Mouse (Mus musculus): ENCODE measurements around the gene Arg1. TPM values are rescaled to one million over a fixed set of nuclear protein-coding genes. Genes with fewer than 3 reads are reported as not detected.

The Arg1 gene
- polyA plus RNA-seq, 1 experiment from 2014 or later, result 3.4 TPM

DNA sequence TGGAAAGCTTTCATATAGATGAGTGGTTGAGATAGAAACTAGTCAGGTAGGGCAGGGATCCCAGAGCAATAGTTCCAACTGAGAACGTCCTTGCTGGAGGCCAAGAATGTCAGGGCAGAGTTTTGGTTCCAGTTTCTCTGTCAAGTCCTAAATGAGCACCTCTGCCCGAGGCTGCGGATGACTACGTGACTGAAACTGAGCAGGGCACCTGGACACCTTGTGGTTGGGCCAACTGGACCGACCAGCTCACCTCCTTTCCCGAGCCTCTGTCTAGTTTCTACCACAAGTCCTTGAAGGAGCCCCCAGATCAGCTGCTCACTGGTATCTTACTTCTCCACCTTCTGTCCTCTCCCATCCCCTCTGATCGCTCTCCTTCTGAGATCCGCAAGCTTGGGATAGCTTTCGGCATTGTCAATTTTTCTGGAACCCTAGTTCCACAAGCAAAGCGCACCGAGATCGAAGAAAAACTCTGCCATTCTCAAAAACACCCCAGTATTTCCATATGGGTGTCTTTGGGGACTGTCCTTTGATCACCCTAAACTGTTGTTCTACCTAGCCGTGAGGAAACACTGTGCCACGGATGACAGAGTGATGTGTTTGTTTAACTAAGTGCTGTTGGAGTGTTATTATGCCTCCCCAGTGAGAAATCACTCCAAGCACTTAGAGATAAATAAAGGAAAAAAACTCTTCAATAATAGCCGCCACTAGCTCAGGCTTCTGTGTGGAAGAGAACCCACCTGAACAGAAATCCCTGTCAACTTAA lies 31.2 kb upstream of the Arg1 start:
- no peak for ATAC-seq
- Histone ChIP-seq H3K9me3 (ENCODE audit: control insufficient read depth, low read length) (no peaks in the 10 kb centered on the region), H3K36me3 (ENCODE audit: control insufficient read depth, insufficient read depth, low read length) (no peaks in the 10 kb centered on the region), H3K9ac (ENCODE audit: low read depth, low read length) (no peak overlapping the region), H3K27me3 (replicated peaks; ENCODE audit: control insufficient read depth, insufficient read depth, low read length) (no peaks in the 10 kb centered on the region), H3K4me1 (ENCODE audit: control insufficient read depth, insufficient read depth, low read depth, low read length) (peaks cover 3% of the 10 kb centered on the region), H3K4me3 (ENCODE audit: low read length) (no peak overlapping the region), H3K27ac (ENCODE audit: low read depth, low read length) (no peak overlapping the region), H3K4me2 (ENCODE audit: low read length) (no peak overlapping the region)
- 79% methylated on average over 15 of the region's 15 CpGs for WGBS

DNA sequence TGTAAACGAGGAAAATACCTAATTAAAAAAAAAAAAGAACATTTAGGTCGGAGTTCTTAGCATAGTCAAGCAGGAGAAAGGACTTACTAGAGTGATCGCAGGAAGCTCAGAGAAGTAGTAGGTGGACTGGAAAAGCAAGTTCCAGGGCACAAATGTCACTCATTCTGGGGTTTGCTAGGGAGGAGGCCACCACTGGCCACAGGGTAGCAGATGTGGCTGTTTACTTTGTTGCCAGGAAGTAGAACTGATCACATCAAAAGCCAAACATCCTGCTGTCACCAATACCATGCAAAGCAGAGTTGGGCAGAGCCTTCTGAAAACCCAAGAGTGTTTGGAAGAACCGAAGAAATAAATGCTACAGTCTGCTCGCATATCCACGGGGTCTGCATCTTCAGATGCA lies 26.6 kb upstream of the Arg1 start:
- 81% methylated on average over 6 of the region's 6 CpGs for WGBS
- Histone ChIP-seq H3K9ac (ENCODE audit: low read depth, low read length) (no peak overlapping the region), H3K4me2 (ENCODE audit: low read length) (no peak overlapping the region), H3K4me3 (ENCODE audit: low read length) (no peak overlapping the region), H3K27me3 (replicated peaks; ENCODE audit: control insufficient read depth, insufficient read depth, low read length) (no peaks in the 10 kb centered on the region), H3K27ac (ENCODE audit: low read depth, low read length) (no peak overlapping the region), H3K9me3 (ENCODE audit: control insufficient read depth, low read length) (no peaks in the 10 kb centered on the region), H3K36me3 (ENCODE audit: control insufficient read depth, insufficient read depth, low read length) (no peaks in the 10 kb centered on the region), H3K4me1 (ENCODE audit: control insufficient read depth, insufficient read depth, low read depth, low read length) (no peaks in the 10 kb centered on the region; the same call in none of the 2 replicates)
- ATAC-seq, result no peak

DNA sequence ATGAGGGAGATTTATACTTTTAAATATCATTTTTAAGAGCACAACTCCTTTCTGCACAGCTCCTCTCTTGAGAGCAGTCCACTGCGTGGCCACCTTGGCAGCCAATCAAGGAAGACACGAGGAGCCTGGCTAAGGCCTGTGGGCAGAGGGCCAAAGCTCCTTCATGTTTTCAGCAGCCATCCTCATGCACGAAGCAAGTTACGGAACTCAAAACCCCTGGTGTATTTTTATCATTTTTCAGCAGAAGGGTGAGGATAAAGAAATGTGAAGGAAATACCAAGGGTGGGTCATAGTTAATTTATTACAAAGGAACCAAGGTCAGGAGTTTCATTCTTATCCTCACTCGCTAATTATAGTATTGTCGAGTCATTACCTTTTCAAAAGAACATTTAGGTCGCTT lies 25.3 kb upstream of the Arg1 start:
- Histone ChIP-seq H3K9me3 (ENCODE audit: control insufficient read depth, low read length) (no peaks in the 10 kb centered on the region), H3K4me1 (ENCODE audit: control insufficient read depth, insufficient read depth, low read depth, low read length) (no peaks in the 10 kb centered on the region), H3K4me3 (ENCODE audit: low read length) (no peak overlapping the region), H3K27ac (ENCODE audit: low read depth, low read length) (no peak overlapping the region), H3K4me2 (ENCODE audit: low read length) (no peak overlapping the region), H3K36me3 (ENCODE audit: control insufficient read depth, insufficient read depth, low read length) (no peaks in the 10 kb centered on the region), H3K27me3 (replicated peaks; ENCODE audit: control insufficient read depth, insufficient read depth, low read length) (no peaks in the 10 kb centered on the region), H3K9ac (ENCODE audit: low read depth, low read length) (no peak overlapping the region)
- 73% methylated on average over 7 of the region's 7 CpGs for WGBS
- ATAC-seq, result no peak

DNA sequence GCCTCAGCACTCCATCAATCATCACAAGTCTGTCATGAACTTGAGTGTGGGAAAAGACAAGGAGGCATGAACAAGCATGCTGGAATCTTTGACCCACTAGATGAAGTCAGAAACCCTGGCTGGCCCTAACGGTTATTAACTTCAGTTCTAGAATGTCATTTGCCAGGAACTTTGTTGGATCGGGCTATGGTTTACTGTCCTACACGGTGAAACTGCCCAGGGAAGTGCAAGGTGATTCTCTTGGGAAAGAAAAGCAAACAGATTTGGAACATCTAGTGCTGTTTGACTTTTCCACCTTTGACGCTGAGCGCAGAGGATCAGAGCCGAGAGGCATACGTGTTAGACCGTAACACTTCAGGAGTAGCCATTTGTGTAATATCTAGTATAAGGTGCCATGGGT lies 24.3 kb upstream of the Arg1 start:
- Histone ChIP-seq H3K27ac (ENCODE audit: low read depth, low read length) (no peak overlapping the region), H3K4me2 (ENCODE audit: low read length) (no peak overlapping the region), H3K9ac (ENCODE audit: low read depth, low read length) (no peak overlapping the region), H3K4me1 (ENCODE audit: control insufficient read depth, insufficient read depth, low read depth, low read length) (no peaks in the 10 kb centered on the region), H3K27me3 (replicated peaks; ENCODE audit: control insufficient read depth, insufficient read depth, low read length) (no peaks in the 10 kb centered on the region), H3K9me3 (ENCODE audit: control insufficient read depth, low read length) (no peaks in the 10 kb centered on the region), H3K4me3 (ENCODE audit: low read length) (no peak overlapping the region), H3K36me3 (ENCODE audit: control insufficient read depth, insufficient read depth, low read length) (no peaks in the 10 kb centered on the region)
- ATAC-seq, result no peak
- WGBS, result 89% methylated on average over 8 of the region's 8 CpGs

GRCm38 (mm10) chr10:24950223-24950622 lies 22.9 kb upstream of the Arg1 start:
- Histone ChIP-seq H3K36me3 (ENCODE audit: control insufficient read depth, insufficient read depth, low read length) (no peaks in the 10 kb centered on the region), H3K4me1 (ENCODE audit: control insufficient read depth, insufficient read depth, low read depth, low read length) (no peaks in the 10 kb centered on the region), H3K27me3 (replicated peaks; ENCODE audit: control insufficient read depth, insufficient read depth, low read length) (no peaks in the 10 kb centered on the region), H3K9ac (ENCODE audit: low read depth, low read length) (no peak overlapping the region), H3K9me3 (ENCODE audit: control insufficient read depth, low read length) (no peaks in the 10 kb centered on the region), H3K27ac (ENCODE audit: low read depth, low read length) (no peak overlapping the region), H3K4me2 (ENCODE audit: low read length) (no peak overlapping the region), H3K4me3 (ENCODE audit: low read length) (no peak overlapping the region)
- 78% methylated on average over 4 of the region's 4 CpGs for WGBS
- ATAC-seq, result no peak

GRCm38 (mm10) chr10:24948278-24948677 lies 21.0 kb upstream of the Arg1 start:
- H3K4me2 ChIP-seq (ENCODE audit: low read length), result no peak overlapping the region
- H3K27ac ChIP-seq (ENCODE audit: low read depth, low read length), result no peak overlapping the region
- 86% methylated on average over 8 of the region's 8 CpGs for WGBS
- ATAC-seq, result no peak
- no peak overlapping the region for H3K4me3 ChIP-seq (ENCODE audit: low read length)
- no peaks in the 10 kb centered on the region for H3K9me3 ChIP-seq (ENCODE audit: control insufficient read depth, low read length)
- H3K4me1 ChIP-seq (ENCODE audit: control insufficient read depth, insufficient read depth, low read depth, low read length), result no peaks in the 10 kb centered on the region
- no peaks in the 10 kb centered on the region for H3K36me3 ChIP-seq (ENCODE audit: control insufficient read depth, insufficient read depth, low read length)
- H3K27me3 ChIP-seq (replicated peaks; ENCODE audit: control insufficient read depth, insufficient read depth, low read length), result no peaks in the 10 kb centered on the region
- no peak overlapping the region for H3K9ac ChIP-seq (ENCODE audit: low read depth, low read length)

DNA sequence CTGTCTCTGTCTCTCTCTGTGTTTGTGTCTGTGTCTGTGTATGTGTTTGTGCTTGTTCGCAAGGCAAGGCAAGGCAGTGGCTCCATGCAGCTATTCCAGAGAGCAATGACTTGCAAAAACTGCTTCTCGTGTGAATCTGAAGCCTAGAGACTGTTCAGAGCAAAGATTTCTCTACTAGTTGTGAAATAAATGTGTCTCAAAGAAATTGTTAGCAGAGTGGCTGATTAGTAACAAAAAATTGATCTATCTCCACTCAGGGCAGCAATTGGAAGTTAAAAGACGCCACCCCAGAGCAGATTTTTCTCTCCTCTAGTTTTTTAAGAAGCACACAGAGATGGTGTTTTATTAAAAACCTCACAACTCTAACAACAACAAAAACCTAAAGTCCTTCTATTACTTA lies 20.6 kb upstream of the Arg1 start:
- Histone ChIP-seq H3K27ac (ENCODE audit: low read depth, low read length) (no peak overlapping the region), H3K36me3 (ENCODE audit: control insufficient read depth, insufficient read depth, low read length) (no peaks in the 10 kb centered on the region), H3K9me3 (ENCODE audit: control insufficient read depth, low read length) (no peaks in the 10 kb centered on the region), H3K27me3 (replicated peaks; ENCODE audit: control insufficient read depth, insufficient read depth, low read length) (no peaks in the 10 kb centered on the region), H3K4me2 (ENCODE audit: low read length) (no peak overlapping the region), H3K4me1 (ENCODE audit: control insufficient read depth, insufficient read depth, low read depth, low read length) (no peaks in the 10 kb centered on the region), H3K9ac (ENCODE audit: low read depth, low read length) (no peak overlapping the region), H3K4me3 (ENCODE audit: low read length) (no peak overlapping the region)
- no peak for ATAC-seq
- 88% methylated on average over 3 of the region's 3 CpGs for WGBS

- Histone ChIP-seq H3K36me3 (ENCODE audit: control insufficient read depth, insufficient read depth, low read length) (no peaks in the 10 kb centered on the region), H3K27ac (ENCODE audit: low read depth, low read length) (no peak overlapping the region), H3K9ac (ENCODE audit: low read depth, low read length) (no peak overlapping the region), H3K4me2 (ENCODE audit: low read length) (no peak overlapping the region), H3K9me3 (ENCODE audit: control insufficient read depth, low read length) (no peaks in the 10 kb centered on the region), H3K4me1 (ENCODE audit: control insufficient read depth, insufficient read depth, low read depth, low read length) (no peaks in the 10 kb centered on the region), H3K4me3 (ENCODE audit: low read length) (no peak overlapping the region), H3K27me3 (replicated peaks; ENCODE audit: control insufficient read depth, insufficient read depth, low read length) (no peaks in the 10 kb centered on the region)
- 84% methylated on average over 6 of the region's 6 CpGs for WGBS
- no peak for ATAC-seq
Measured at GRCm38 (mm10) chr10:24930143-24930542, 2.9 kb upstream of the Arg1 start.

DNA sequence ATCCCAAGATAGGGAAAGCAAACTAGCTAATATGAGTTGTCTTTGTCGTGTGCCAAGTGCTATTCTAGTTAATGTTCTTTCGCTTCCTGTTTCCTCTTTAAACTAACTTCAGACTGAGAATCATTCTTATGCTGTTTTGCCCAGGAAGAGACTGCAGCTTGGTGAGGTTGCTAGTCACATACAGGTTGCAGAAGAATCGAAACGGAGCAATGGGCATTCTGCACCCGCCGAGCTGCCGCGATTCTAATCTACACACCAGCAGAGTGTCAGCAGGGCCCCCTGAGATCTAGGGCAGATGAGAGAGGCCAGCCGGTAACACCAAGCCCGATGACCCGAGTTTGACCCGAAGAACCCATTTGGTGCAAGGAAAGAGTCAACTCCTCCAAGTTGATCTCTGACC lies 788 bp upstream of the Arg1 start:
- Histone ChIP-seq H3K4me1 (ENCODE audit: control insufficient read depth, insufficient read depth, low read depth, low read length) (no peaks in the 10 kb centered on the region), H3K27me3 (replicated peaks; ENCODE audit: control insufficient read depth, insufficient read depth, low read length) (no peaks in the 10 kb centered on the region), H3K36me3 (ENCODE audit: control insufficient read depth, insufficient read depth, low read length) (no peaks in the 10 kb centered on the region), H3K4me3 (ENCODE audit: low read length) (no peak overlapping the region), H3K4me2 (ENCODE audit: low read length) (peak overlapping the region; percentile 12; the same call in 1 of the 2 replicates), H3K27ac (ENCODE audit: low read depth, low read length) (no peak overlapping the region), H3K9me3 (ENCODE audit: control insufficient read depth, low read length) (no peaks in the 10 kb centered on the region), H3K9ac (ENCODE audit: low read depth, low read length) (no peak overlapping the region)
- no peak for ATAC-seq
- 34% methylated on average over 12 of the region's 12 CpGs for WGBS
